Mouse (Mus musculus) E14TG2a.4 (cell line): ENCODE data around the gene Pcdh9.

Experiments
- CTCF ChIP-seq: conservative IDR thresholded peaks from 2 replicates; pipeline ENCODE4 v1.5.1; 2014; ENCODE audit warnings: low read length
- NANOG ChIP-seq: IDR thresholded peaks from 2 replicates; pipeline ENCODE4 v1.6.1; 2014; ENCODE audit warnings: borderline replicate concordance, low read length, mixed read lengths
- POU5F1 ChIP-seq: IDR thresholded peaks from 2 replicates; pipeline ENCODE4 v1.6.1; 2014; ENCODE audit warnings: low read length, borderline replicate concordance

- TF ChIP-seq CTCF (no peak), NANOG (no peak), POU5F1 (no peak)
These were observed 22.3 kb downstream of the Pcdh9 start for GRCm38 (mm10) chr14:93868211-93868610.
